Mouse (Mus musculus) heart, embryonic 11.5 days (tissue): ENCODE results near the gene Zfp383. TPM values are rescaled to one million over a fixed set of nuclear protein-coding genes. Genes with fewer than 3 reads are reported as not detected.
"Not testable (repeated sequence)": the region's sequence is repeated elsewhere in the genome, so short reads cannot be mapped to it uniquely, and the experiment has no call there.

ENCODE experiments used
- ATAC-seq: fragments of 200-750 bp; cut with Nextera tagmentation; replicated peaks from 2 replicates; pipeline ENCODE4 v1.8.0; 2017; ENCODE audit warnings: moderate library complexity; ENCODE audit not compliant: insufficient number of reproducible peaks, low FRiP score, low TSS enrichment
- H3K27ac ChIP-seq: fragments of 300-500 bp; sonication (generic); 2 replicates; pipeline ENCODE4 v1.5.1; 2014; ENCODE audit warnings: mild to moderate bottlenecking, low read depth, low read length
- H3K27me3 ChIP-seq: fragments of 300-500 bp; sonication (generic); 2 replicates; pipeline ENCODE4 v1.6.1; 2014; ENCODE audit warnings: mild to moderate bottlenecking, low read length, mixed read lengths; ENCODE audit not compliant: control insufficient read depth, insufficient read depth
- H3K36me3 ChIP-seq: fragments of 300-500 bp; sonication (generic); 2 replicates; pipeline ENCODE4 v1.6.1; 2014; ENCODE audit warnings: mild to moderate bottlenecking, low read length, moderate library complexity, mixed read lengths; ENCODE audit not compliant: control insufficient read depth, insufficient read depth
- H3K4me1 ChIP-seq: fragments of 300-500 bp; sonication (generic); 2 replicates; pipeline ENCODE4 v1.6.1; 2014; ENCODE audit warnings: low read length; ENCODE audit not compliant: control insufficient read depth, insufficient read depth
- H3K4me2 ChIP-seq: fragments of 300-500 bp; sonication (generic); 2 replicates; pipeline ENCODE4 v1.6.1; 2014; ENCODE audit warnings: mild to moderate bottlenecking, moderate library complexity
- H3K4me3 ChIP-seq: fragments of 300-500 bp; sonication (generic); 2 replicates; pipeline ENCODE4 v1.5.1; 2014; ENCODE audit warnings: low read depth, low read length
- H3K9ac ChIP-seq: fragments of 300-500 bp; sonication (generic); 2 replicates; pipeline ENCODE4 v1.6.1; 2014; ENCODE audit warnings: mild to moderate bottlenecking, low read depth, low read length, moderate library complexity
- H3K9me3 ChIP-seq: fragments of 300-500 bp; sonication (generic); replicated peaks from 2 replicates; pipeline ENCODE4 v1.6.1; 2016; ENCODE audit warnings: low read length; ENCODE audit not compliant: control insufficient read depth
- WGBS: fragments of 180-500 bp; shearing (Covaris S2); extraction: QIAGEN DNeasy Blood & Tissue Kit; methylation state at CpG from one replicate; pipeline ENCODE4 v1.1.7; 2014; ENCODE audit not compliant: insufficient replicate concordance; 5-methylcytosine and 5-hydroxymethylcytosine counted together
- polyA plus RNA-seq: library from polyadenylated mRNA; unstranded; fragments of >200 nt; fragmentation: Nextera tagmentation; extraction: Ambion mirVana; gene quantifications from 2 replicates; pipeline ENCODE4 v1.2.1, GENCODE M21; 2014

Gene Zfp383
- polyA plus RNA-seq, 1 experiment from 2014 or later, result 4.1 TPM

DNA sequence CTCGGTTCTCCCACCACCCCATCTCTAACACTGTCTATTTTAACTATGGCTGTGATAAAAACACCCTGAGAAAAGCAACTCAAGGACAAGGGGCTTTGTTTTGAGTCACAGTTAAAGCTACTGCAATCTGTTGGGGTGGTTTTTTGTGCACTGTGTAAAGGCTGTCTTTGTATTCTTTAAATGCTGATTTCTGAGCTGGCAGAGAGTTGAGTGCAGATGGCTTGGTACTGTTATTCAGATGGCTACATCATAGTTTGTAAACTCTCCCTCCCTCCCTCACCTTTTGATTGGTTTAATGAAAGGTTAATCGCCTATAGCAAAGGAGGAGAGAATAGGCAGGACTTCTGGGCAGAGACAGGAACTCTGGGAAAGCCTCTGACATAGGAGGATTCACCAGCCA is 36.2 kb downstream of the Zfp383 start:
- WGBS, result 76% methylated on average over 2 of the region's 2 CpGs
- Histone ChIP-seq H3K9ac (no peak overlapping the region), H3K27me3 (no peaks in the 10 kb centered on the region), H3K9me3 (no peaks in the 10 kb centered on the region), H3K4me1 (no peaks in the 10 kb centered on the region), H3K4me2 (no peak overlapping the region), H3K27ac (no peak overlapping the region), H3K36me3 (0 out of 2 replicates have a peak, but pooled peaks cover 3% of the 10 kb centered on the region), H3K4me3 (no peak overlapping the region)
- ATAC-seq, result no peak

GRCm38 (mm10) chr7:29953086-29953485 is 45.1 kb downstream of the Zfp383 start:
- ATAC-seq, result no peak
- H3K27ac ChIP-seq, result peak overlapping the region; percentile 93
- no peaks in the 10 kb centered on the region; the same call in 1 of the 2 replicates for H3K36me3 ChIP-seq
- H3K9ac ChIP-seq, result peak overlapping the region; percentile 89
- H3K4me3 ChIP-seq, result peak overlapping the region; percentile 66
- WGBS, result 50% methylated on average over 10 of the region's 10 CpGs
- no peaks in the 10 kb centered on the region for H3K27me3 ChIP-seq
- H3K4me2 ChIP-seq, result peak overlapping the region; percentile 75
- H3K9me3 ChIP-seq, result no peaks in the 10 kb centered on the region
- H3K4me1 ChIP-seq, result 0 out of 2 replicates have a peak, but pooled peaks cover 2% of the 10 kb centered on the region

DNA sequence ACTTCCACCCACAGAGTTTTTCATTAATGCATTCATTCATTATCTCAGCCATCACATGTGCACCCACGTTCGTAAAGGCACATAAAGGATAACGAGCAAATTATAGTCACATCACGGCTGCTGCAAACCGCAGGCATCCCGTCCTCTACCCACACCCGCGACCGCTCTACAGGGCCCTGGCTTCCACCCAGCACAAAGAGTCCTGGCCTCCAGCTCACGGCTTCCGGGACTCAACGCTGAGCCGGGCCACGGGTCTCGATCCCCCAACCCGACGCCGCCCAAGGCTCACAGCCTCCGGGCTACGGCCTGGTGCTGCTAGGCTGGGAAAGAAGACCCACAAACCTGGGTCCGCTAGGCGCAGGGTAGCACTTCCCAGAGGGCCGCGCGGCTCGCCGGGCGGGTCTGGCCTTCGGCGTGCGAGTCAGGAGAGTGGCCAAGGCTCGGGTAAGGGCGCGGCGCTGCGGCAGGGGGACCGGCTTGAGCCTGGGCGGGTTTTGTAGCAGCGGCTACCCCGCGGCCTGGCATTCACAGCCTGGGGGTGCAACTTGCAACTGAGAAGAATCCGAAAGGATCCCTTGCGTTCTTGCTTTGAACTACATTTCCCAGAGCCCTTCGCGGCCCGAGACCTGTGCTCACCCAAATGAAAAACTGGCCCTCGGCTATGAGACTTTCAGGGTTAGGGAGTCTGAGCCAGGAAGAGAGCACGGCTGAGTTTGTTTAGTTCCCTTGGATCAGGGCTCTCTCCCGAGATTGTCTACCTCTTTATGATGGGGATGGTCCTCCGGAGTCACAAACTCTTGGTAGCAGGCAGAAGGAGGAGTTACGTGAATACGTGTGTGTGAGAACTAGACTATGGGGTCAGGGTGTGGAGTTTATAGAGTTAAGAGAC is 45.7 kb downstream of the Zfp383 start, which contains the start of gene Zfp74:
TSS of gene Zfp74 (minus strand) at position 577 of the 889 bp plus-strand sequence.
- Histone ChIP-seq H3K4me1 (0 out of 2 replicates have a peak, but pooled peaks cover 2% of the 10 kb centered on the region), H3K9ac (peak within 1 kb of the TSS; percentile 89), H3K27ac (peak within 1 kb of the TSS; percentile 93), H3K36me3 (no peaks in the 10 kb centered on the region; the same call in 1 of the 2 replicates), H3K9me3 (no peaks in the 10 kb centered on the region), H3K4me3 (peak within 1 kb of the TSS; percentile 66), H3K4me2 (peak within 1 kb of the TSS; percentile 75), H3K27me3 (no peaks in the 10 kb centered on the region)
- 2% methylated on average over 52 of the region's 52 CpGs for WGBS
- peak; percentile 84 for ATAC-seq

DNA sequence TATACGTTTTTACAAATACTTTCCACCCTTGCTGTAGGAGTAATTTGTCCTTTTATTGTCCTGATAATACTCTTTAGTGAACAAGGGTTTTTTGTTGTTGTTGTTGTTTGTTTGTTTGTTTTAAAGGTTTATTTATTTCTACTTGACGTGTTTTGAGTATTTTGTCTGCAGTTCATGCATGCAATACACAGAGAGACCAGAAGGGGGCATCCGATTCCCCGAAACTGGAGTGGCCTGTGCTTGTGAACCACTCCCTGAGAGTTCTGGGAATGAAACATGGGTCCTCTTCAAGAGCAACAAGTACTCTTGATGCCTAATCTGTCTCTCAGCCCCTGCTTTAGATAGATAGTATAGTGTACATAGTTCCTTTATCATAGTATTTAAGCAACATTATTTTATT is 46.7 kb downstream of the Zfp383 start:
- Histone ChIP-seq H3K27me3 (no peaks in the 10 kb centered on the region), H3K9me3 (no peaks in the 10 kb centered on the region), H3K4me2 (peak overlapping the region; percentile 75), H3K27ac (no peak overlapping the region), H3K4me1 (0 out of 2 replicates have a peak, but pooled peaks cover 2% of the 10 kb centered on the region), H3K4me3 (peak overlapping the region; percentile 66), H3K9ac (no peak overlapping the region; the same call in 1 of the 2 replicates), H3K36me3 (no peaks in the 10 kb centered on the region; the same call in 1 of the 2 replicates)
- no peak for ATAC-seq
- WGBS, result 23% methylated on average over 4 of the region's 4 CpGs

GRCm38 (mm10) chr7:29956257-29956656 is 48.2 kb downstream of the Zfp383 start:
- 35% methylated on average over 10 of the region's 10 CpGs for WGBS
- no peak overlapping the region for H3K9ac ChIP-seq
- H3K27me3 ChIP-seq, result no peaks in the 10 kb centered on the region

GRCm38 (mm10) chr7:29958125-29958724 is 50.2 kb downstream of the Zfp383 start:
- WGBS, result 75% methylated on average over 11 of the region's 11 CpGs
- Histone ChIP-seq H3K36me3 (no peaks in the 10 kb centered on the region), H3K4me2 (no peak overlapping the region), H3K4me1 (0 out of 2 replicates have a peak, but pooled peaks cover 2% of the 10 kb centered on the region), H3K4me3 (no peak overlapping the region), H3K27me3 (no peaks in the 10 kb centered on the region), H3K27ac (no peak overlapping the region), H3K9me3 (no peaks in the 10 kb centered on the region; the same call in 1 of the 2 replicates), H3K9ac (no peak overlapping the region)
- no peak for ATAC-seq

More at GRCm38 (mm10) chr7:29956257-29956656, 48.2 kb downstream of the Zfp383 start:
- no peaks in the 10 kb centered on the region for H3K9me3 ChIP-seq
- H3K4me2 ChIP-seq, result peak overlapping the region; percentile 33
- peak overlapping the region; percentile 23; the same call in 1 of the 2 replicates for H3K4me3 ChIP-seq
- ATAC-seq, result no peak
- 0 out of 2 replicates have a peak, but pooled peaks cover 2% of the 10 kb centered on the region for H3K4me1 ChIP-seq
- no peaks in the 10 kb centered on the region for H3K36me3 ChIP-seq
- H3K27ac ChIP-seq, result no peak overlapping the region

GRCm38 (mm10) chr7:29959004-29959403 is 51.0 kb downstream of the Zfp383 start:
- no peaks in the 10 kb centered on the region for H3K27me3 ChIP-seq
- WGBS, result 60% methylated on average over 3 of the region's 3 CpGs
- ATAC-seq, result no peak
- no peak overlapping the region for H3K4me3 ChIP-seq
- H3K27ac ChIP-seq, result no peak overlapping the region
- no peaks in the 10 kb centered on the region for H3K36me3 ChIP-seq
- 0 out of 2 replicates have a peak, but pooled peaks cover 2% of the 10 kb centered on the region for H3K4me1 ChIP-seq
- H3K4me2 ChIP-seq, result no peak overlapping the region
- no peaks in the 10 kb centered on the region; the same call in 1 of the 2 replicates for H3K9me3 ChIP-seq
- no peak overlapping the region for H3K9ac ChIP-seq

GRCm38 (mm10) chr7:29965115-29965810 is 57.2 kb downstream of the Zfp383 start:
- H3K4me2 ChIP-seq, ATAC-seq: not testable (repeated sequence)
- 45% methylated on average over 32 of the region's 39 CpGs for WGBS

More at GRCm38 (mm10) chr7:29965115-29965810, 57.2 kb downstream of the Zfp383 start:
- H3K4me1 ChIP-seq, H3K4me3 ChIP-seq, H3K9ac ChIP-seq, H3K27me3 ChIP-seq, H3K9me3 ChIP-seq, H3K36me3 ChIP-seq, H3K27ac ChIP-seq: not testable (repeated sequence)
